Mouse (Mus musculus) hindbrain, embryonic 10.5 days (tissue): ENCODE data around the gene Dact1. TPM values are rescaled to one million over a fixed set of nuclear protein-coding genes. Genes with fewer than 3 reads are reported as not detected.

Experiments used
- DNase-seq: peaks from one replicate; pipeline ENCODE4 v3.0.0-alpha.2; 2017; ENCODE audit warnings: low spot score
- H3K27ac ChIP-seq: fragments of 300-500 bp; sonication (generic); 2 replicates; pipeline ENCODE4 v1.5.1; 2016; ENCODE audit warnings: mild to moderate bottlenecking, moderate library complexity
- H3K27me3 ChIP-seq: fragments of 300-500 bp; sonication (generic); 2 replicates; pipeline ENCODE4 v1.6.1; 2016; ENCODE audit warnings: mild to moderate bottlenecking; ENCODE audit not compliant: poor library complexity, insufficient read depth, severe bottlenecking
- H3K36me3 ChIP-seq: fragments of 300-500 bp; sonication (generic); 2 replicates; pipeline ENCODE4 v1.6.1; 2016; ENCODE audit warnings: mild to moderate bottlenecking, moderate library complexity
- H3K4me1 ChIP-seq: fragments of 300-500 bp; sonication (generic); replicated peaks from 2 replicates; pipeline ENCODE4 v1.6.1; 2016; ENCODE audit warnings: mild to moderate bottlenecking
- H3K4me3 ChIP-seq: fragments of 300-500 bp; sonication (generic); 2 replicates; pipeline ENCODE4 v1.5.1; 2016; ENCODE audit warnings: mild to moderate bottlenecking, moderate library complexity
- H3K9me3 ChIP-seq: fragments of 300-500 bp; sonication (generic); 2 replicates; pipeline ENCODE4 v1.6.1; 2016; ENCODE audit warnings: mild to moderate bottlenecking, moderate library complexity
- WGBS: fragments of 180-500 bp; shearing (Covaris S2); methylation state at CpG from one replicate; pipeline ENCODE4 v1.1.7; 2016; 5-methylcytosine and 5-hydroxymethylcytosine counted together
- polyA plus RNA-seq: library from polyadenylated mRNA; unstranded; fragments of >200 nt; fragmentation: Nextera tagmentation; extraction: Ambion mirVana; gene quantifications from 2 replicates; pipeline ENCODE4 v1.2.1, GENCODE M21; 2016

Dact1 gene
- polyA plus RNA-seq, 1 experiment from 2014 or later, result 15.2 TPM

GRCm38 (mm10) chr12:71346071-71346470 lies 36.4 kb downstream of the Dact1 start:
- H3K9me3 ChIP-seq, result no peaks in the 10 kb centered on the region
- DNase-seq, result no peak

GRCm38 (mm10) chr12:71348401-71348896 lies 38.8 kb downstream of the Dact1 start:
- no peaks in the 10 kb centered on the region for H3K36me3 ChIP-seq
- 58% methylated on average over 8 of the region's 8 CpGs for WGBS
- no peaks in the 10 kb centered on the region for H3K27me3 ChIP-seq
- peaks cover 47% of the 10 kb centered on the region for H3K4me1 ChIP-seq
- H3K9me3 ChIP-seq, result no peaks in the 10 kb centered on the region
- no peak for DNase-seq
- H3K4me3 ChIP-seq, result no peak overlapping the region
- no peak overlapping the region for H3K27ac ChIP-seq

More at GRCm38 (mm10) chr12:71346071-71346470, 36.4 kb downstream of the Dact1 start:
- Histone ChIP-seq H3K36me3 (no peaks in the 10 kb centered on the region), H3K27me3 (no peaks in the 10 kb centered on the region), H3K4me3 (no peak overlapping the region), H3K4me1 (peaks cover 41% of the 10 kb centered on the region), H3K27ac (peak overlapping the region; percentile 16; the same call in 1 of the 2 replicates)
- 61% methylated on average over 5 of the region's 5 CpGs for WGBS

GRCm38 (mm10) chr12:71350077-71350476 lies 40.4 kb downstream of the Dact1 start:
- H3K4me1 ChIP-seq, result peaks cover 54% of the 10 kb centered on the region
- no peaks in the 10 kb centered on the region for H3K36me3 ChIP-seq

GRCm38 (mm10) chr12:71354656-71355055 lies 45.0 kb downstream of the Dact1 start:
- WGBS, result 43% methylated on average over 10 of the region's 10 CpGs
- no peak for DNase-seq
- H3K36me3 ChIP-seq, result no peaks in the 10 kb centered on the region

More at GRCm38 (mm10) chr12:71350077-71350476, 40.4 kb downstream of the Dact1 start:
- Histone ChIP-seq H3K4me3 (no peak overlapping the region), H3K9me3 (no peaks in the 10 kb centered on the region), H3K27me3 (no peaks in the 10 kb centered on the region), H3K27ac (0 out of 2 replicates have a peak overlapping the region, but pooled peaks have one; percentile 9)
- WGBS, result 68% methylated on average over 2 of the region's 2 CpGs
- peak; percentile 39 for DNase-seq

GRCm38 (mm10) chr12:71355092-71355491 lies 45.4 kb downstream of the Dact1 start:
- DNase-seq, result no peak
- H3K9me3 ChIP-seq, result no peaks in the 10 kb centered on the region
- H3K4me1 ChIP-seq, result peaks cover 24% of the 10 kb centered on the region
- H3K4me3 ChIP-seq, result no peak overlapping the region
- 42% methylated on average over 3 of the region's 3 CpGs for WGBS
- H3K27ac ChIP-seq, result no peak overlapping the region; the same call in 1 of the 2 replicates
- H3K27me3 ChIP-seq, result no peaks in the 10 kb centered on the region
- no peaks in the 10 kb centered on the region for H3K36me3 ChIP-seq

More at GRCm38 (mm10) chr12:71354656-71355055, 45.0 kb downstream of the Dact1 start:
- H3K27ac ChIP-seq, result no peak overlapping the region; the same call in 1 of the 2 replicates
- peaks cover 28% of the 10 kb centered on the region for H3K4me1 ChIP-seq
- no peaks in the 10 kb centered on the region for H3K9me3 ChIP-seq
- H3K27me3 ChIP-seq, result no peaks in the 10 kb centered on the region
- H3K4me3 ChIP-seq, result no peak overlapping the region

- Histone ChIP-seq H3K27ac (no peak overlapping the region), H3K9me3 (no peaks in the 10 kb centered on the region), H3K36me3 (no peaks in the 10 kb centered on the region), H3K27me3 (no peaks in the 10 kb centered on the region), H3K4me1 (peaks cover 15% of the 10 kb centered on the region), H3K4me3 (no peak overlapping the region)
- no peak for DNase-seq
- WGBS, result 89% methylated on average over 7 of the region's 7 CpGs
These were observed 51.9 kb downstream of the Dact1 start for GRCm38 (mm10) chr12:71361616-71362015.

GRCm38 (mm10) chr12:71362425-71362824 lies 52.7 kb downstream of the Dact1 start:
- Histone ChIP-seq H3K27ac (no peak overlapping the region), H3K9me3 (no peaks in the 10 kb centered on the region), H3K27me3 (no peaks in the 10 kb centered on the region), H3K36me3 (no peaks in the 10 kb centered on the region), H3K4me1 (peaks cover 15% of the 10 kb centered on the region), H3K4me3 (no peak overlapping the region)
- DNase-seq, result no peak
- 63% methylated on average over 8 of the region's 8 CpGs for WGBS

- H3K36me3 ChIP-seq, result no peaks in the 10 kb centered on the region
- peaks cover 16% of the 10 kb centered on the region for H3K4me1 ChIP-seq
- H3K27ac ChIP-seq, result no peak overlapping the region
- no peak for DNase-seq
- H3K9me3 ChIP-seq, result no peaks in the 10 kb centered on the region
- H3K4me3 ChIP-seq, result no peak overlapping the region
- WGBS, result 73% methylated on average over 7 of the region's 7 CpGs
- no peaks in the 10 kb centered on the region for H3K27me3 ChIP-seq
These were observed 54.4 kb downstream of the Dact1 start for GRCm38 (mm10) chr12:71364106-71364505.

- WGBS, result 91% methylated on average over 3 of the region's 3 CpGs
- Histone ChIP-seq H3K36me3 (no peaks in the 10 kb centered on the region), H3K27ac (no peak overlapping the region), H3K27me3 (no peaks in the 10 kb centered on the region), H3K9me3 (no peaks in the 10 kb centered on the region), H3K4me1 (peaks cover 19% of the 10 kb centered on the region), H3K4me3 (no peak overlapping the region)
- no peak for DNase-seq
These were observed 54.8 kb downstream of the Dact1 start for GRCm38 (mm10) chr12:71364531-71364930.

GRCm38 (mm10) chr12:71365208-71365607 lies 55.5 kb downstream of the Dact1 start:
- WGBS, result 69% methylated on average over 7 of the region's 7 CpGs
- Histone ChIP-seq H3K4me3 (no peak overlapping the region), H3K27ac (no peak overlapping the region), H3K36me3 (no peaks in the 10 kb centered on the region), H3K4me1 (peaks cover 19% of the 10 kb centered on the region), H3K9me3 (no peaks in the 10 kb centered on the region), H3K27me3 (no peaks in the 10 kb centered on the region)
- DNase-seq, result no peak

- DNase-seq, result no peak
- no peaks in the 10 kb centered on the region for H3K36me3 ChIP-seq
- H3K27ac ChIP-seq, result peak overlapping the region; percentile 12; the same call in 1 of the 2 replicates
- H3K4me1 ChIP-seq, result peaks cover 13% of the 10 kb centered on the region
- 66% methylated on average over 6 of the region's 6 CpGs for WGBS
- no peaks in the 10 kb centered on the region for H3K27me3 ChIP-seq
- no peak overlapping the region for H3K4me3 ChIP-seq
- no peaks in the 10 kb centered on the region for H3K9me3 ChIP-seq
These were observed 56.5 kb downstream of the Dact1 start for GRCm38 (mm10) chr12:71366175-71366574.

- Histone ChIP-seq H3K4me3 (no peak overlapping the region), H3K27me3 (no peaks in the 10 kb centered on the region), H3K36me3 (no peaks in the 10 kb centered on the region), H3K27ac (no peak overlapping the region), H3K4me1 (peaks cover 30% of the 10 kb centered on the region), H3K9me3 (no peaks in the 10 kb centered on the region)
- no peak for DNase-seq
- WGBS, result 80% methylated on average over 5 of the region's 5 CpGs
These were observed 58.9 kb downstream of the Dact1 start for GRCm38 (mm10) chr12:71368631-71369030.
